Mouse (Mus musculus): ENCODE data around the gene Stard8. TPM values are rescaled to one million over a fixed set of nuclear protein-coding genes. Genes with fewer than 3 reads are reported as not detected.
"Not testable (repeated sequence)": the region's sequence is repeated elsewhere in the genome, so short reads cannot be mapped to it uniquely, and the experiment has no call there.

The Stard8 gene
- 3.6 and 4.0 TPM in 2 replicates for total RNA-seq (2017)

- no peak for ATAC-seq (replicated peaks; ENCODE audit: low read depth, poor library complexity, severe bottlenecking)
Observed at GRCm38 (mm10) chrX:99003046-99003445, at the start of gene Stard8. Stard8 (plus strand) TSS chrX:99003248.

DNA sequence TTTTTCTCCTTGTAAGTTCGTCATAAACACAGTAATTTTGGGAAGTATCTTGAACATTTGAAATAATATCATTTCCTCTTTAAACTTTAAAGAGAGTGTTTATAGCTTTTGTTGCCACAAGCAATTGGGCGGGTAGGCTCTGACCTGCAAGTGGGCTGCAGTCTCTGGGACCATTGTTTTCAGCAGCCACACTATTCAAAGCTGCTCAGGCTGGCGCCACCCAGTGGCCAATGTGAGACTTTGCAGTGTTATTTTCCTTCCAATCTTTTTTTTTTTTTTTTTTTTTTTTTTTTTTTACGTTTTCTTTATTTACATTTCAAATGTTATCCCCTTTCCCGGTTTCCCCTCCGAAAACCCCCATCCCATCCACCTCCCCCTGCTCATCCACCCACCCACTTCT lies 49.1 kb upstream of the Stard8 start:
- peak; percentile 66; the same call in 1 of the 2 replicates for ATAC-seq (replicated peaks; ENCODE audit: low read depth, poor library complexity, severe bottlenecking)

DNA sequence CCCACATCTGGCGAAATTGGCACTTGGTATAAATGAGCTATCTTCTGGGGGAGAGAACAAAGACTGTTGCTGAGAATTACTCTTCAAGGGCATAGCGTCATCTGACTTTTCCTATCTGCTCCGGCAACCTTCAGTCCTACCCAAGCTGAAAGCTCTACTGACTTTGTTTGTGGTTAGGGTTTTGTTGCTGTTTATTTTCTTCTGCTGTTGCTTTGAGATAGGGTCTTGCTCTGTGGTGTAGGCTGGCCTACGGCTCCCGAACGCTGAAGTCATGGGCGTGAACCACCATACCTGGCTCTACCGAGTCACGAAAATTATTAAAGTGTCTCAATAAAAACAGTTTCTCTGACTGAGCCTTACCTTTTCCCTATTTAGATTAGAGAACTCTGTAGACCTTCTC lies 44.8 kb upstream of the Stard8 start:
- ATAC-seq (replicated peaks; ENCODE audit: low read depth, poor library complexity, severe bottlenecking) = peak; percentile 54

- 0 out of 2 replicates have a peak, but pooled peaks have one; percentile 30 for ATAC-seq (replicated peaks; ENCODE audit: low read depth, poor library complexity, severe bottlenecking)
Observed at GRCm38 (mm10) chrX:98959050-98959449, 44.0 kb upstream of the Stard8 start.

GRCm38 (mm10) chrX:98963742-98964141 lies 39.3 kb upstream of the Stard8 start:
- no peak for ATAC-seq (replicated peaks; ENCODE audit: low read depth, poor library complexity, severe bottlenecking)

DNA sequence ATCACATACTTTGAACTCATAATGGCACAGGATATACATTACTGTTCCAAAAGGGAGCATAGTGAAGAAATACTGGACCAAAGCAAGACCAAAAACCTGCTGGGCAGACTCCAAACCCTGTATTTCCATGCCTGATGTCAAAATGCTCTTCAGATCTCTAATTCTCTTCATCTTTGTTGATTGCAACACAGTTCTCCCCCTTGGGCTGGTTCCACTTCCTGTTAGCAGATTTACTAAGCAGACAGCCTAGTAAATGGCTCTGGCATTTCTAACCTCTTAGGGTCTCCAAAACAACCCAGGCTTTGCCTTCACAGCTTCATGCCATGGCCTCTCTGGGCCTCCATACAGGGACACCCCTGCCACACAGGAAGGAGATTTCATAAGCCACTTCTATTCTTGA lies 38.5 kb upstream of the Stard8 start:
- peak; percentile 78 for ATAC-seq (replicated peaks; ENCODE audit: low read depth, poor library complexity, severe bottlenecking)

DNA sequence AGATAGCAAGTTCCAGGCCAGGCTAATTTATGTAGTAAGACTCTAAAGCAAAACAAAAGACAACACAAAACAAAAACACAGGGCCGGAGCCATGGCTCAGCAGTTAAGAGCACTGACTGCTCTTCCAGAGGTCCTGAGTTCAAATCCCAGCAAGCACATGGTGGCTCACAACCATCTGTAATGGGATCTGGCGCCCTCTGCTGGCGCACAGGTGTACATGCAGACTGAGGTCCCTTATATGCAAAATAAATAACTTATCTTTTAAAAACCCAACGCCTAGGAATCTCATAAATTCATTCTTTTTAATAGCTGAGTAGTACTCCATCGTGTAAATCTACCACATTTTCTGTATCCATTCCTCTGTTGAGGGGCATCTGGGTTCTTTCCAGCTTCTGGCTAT lies 16.4 kb upstream of the Stard8 start:
- not testable (repeated sequence) for ATAC-seq (replicated peaks; ENCODE audit: low read depth, poor library complexity, severe bottlenecking)

DNA sequence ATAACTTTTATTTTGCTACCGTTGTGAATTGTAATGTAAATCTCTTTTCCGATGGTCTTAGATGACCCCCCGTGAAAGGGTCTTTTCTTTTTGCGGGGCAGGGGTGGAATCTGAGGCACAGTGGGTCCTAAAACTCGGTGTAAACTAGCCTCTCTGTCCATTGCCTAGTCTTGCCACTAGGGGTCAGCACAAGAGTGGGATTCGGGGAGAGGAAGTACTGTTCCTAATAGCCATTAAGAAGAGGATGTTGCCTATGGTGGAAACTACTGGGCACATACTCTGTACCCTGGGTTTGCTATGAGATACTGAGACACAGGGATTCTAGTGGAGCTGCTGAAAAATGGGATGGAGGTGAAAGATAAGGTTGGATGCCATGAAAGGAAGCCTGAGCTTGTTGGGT lies 13.5 kb upstream of the Stard8 start:
- ATAC-seq (replicated peaks; ENCODE audit: low read depth, poor library complexity, severe bottlenecking) = peak; percentile 95

- no peak for ATAC-seq (replicated peaks; ENCODE audit: low read depth, poor library complexity, severe bottlenecking)
Observed at GRCm38 (mm10) chrX:99002065-99002464, 983 bp upstream of the Stard8 start.

DNA sequence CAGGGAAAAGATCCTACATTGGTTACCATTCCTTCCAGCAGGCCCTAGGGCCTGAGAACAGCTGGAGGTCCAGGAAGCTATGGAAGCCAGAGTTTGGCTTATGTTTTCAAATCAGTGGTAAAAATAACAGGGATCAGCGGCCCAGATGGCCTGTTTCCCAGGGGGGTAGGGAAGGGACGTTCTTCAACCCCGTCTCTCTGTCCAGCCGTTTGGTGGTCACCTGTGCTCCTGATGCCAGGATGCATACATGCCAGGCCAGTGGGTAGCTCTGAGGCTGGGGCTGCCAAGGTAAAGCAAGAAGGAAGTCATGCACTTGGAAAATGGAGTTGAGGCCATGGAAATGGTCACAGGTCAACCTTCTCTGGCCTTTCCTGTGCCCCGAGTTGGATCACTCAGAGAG lies 7.5 kb downstream of the Stard8 start:
- ATAC-seq (replicated peaks; ENCODE audit: low read depth, poor library complexity, severe bottlenecking) = no peak

DNA sequence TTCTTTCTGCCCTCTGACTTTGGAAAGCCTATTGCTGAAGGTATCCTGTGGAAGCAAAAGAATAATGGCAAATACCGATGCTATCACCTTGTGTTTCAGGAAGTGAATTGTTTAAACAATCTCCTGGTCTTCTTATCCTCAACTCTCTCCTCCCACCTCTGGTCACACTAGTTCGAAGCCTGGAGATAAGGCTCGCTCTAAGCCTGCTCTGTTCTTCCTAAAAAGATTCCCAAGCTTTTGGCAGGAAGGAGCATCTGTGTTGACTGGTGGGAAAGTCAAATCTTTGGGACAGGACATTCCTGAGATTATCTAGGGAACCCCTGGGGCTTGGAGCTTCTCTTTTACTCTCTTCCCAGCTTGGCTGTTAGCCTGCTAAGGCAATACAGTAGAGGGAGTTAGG lies 8.2 kb downstream of the Stard8 start:
- no peak for ATAC-seq (replicated peaks; ENCODE audit: low read depth, poor library complexity, severe bottlenecking)

- ATAC-seq (replicated peaks; ENCODE audit: low read depth, poor library complexity, severe bottlenecking) = no peak
Observed at GRCm38 (mm10) chrX:99012486-99012885, 9.4 kb downstream of the Stard8 start.

GRCm38 (mm10) chrX:99015705-99016104 lies 12.7 kb downstream of the Stard8 start:
- no peak for ATAC-seq (replicated peaks; ENCODE audit: low read depth, poor library complexity, severe bottlenecking)

DNA sequence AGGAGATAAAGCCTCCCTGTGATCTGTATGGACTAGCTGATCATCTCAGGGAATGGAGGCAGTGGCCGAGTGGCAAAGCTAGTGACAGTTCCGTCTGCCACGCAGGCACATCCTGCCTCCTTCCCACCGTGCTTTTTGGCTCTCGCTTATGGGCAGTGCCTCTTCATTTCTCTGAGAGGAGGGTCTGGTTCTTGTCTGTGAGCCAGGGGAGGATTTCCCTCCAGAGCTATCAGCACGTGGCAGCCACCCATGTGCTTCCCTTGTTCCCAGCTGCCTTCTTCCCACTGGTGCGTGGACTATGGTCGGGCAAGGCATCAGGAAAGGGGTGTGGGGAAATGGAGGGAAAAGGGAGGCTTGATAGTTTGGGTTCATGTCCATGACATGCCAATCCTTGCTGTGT lies 13.9 kb downstream of the Stard8 start:
- no peak for ATAC-seq (replicated peaks; ENCODE audit: low read depth, poor library complexity, severe bottlenecking)

DNA sequence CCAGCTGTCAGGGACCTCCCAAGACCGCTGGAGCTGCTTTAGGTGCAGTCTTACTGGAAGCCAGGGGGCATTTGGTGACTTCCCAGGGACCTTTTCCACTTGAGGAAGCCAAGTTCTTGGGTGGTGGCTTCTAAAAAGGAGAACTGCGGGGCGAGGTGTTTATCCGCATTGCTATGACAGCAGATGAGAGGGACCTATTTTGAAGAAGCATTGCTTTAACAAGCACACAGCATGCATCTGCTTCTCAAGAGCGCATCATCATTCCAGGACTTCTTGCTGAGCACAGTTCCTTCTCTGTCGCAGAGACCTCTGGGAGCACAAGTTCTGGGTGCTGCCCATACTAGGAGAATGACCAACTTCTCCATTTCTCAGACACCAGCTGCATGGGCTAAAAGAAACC lies 14.8 kb downstream of the Stard8 start:
- ATAC-seq (replicated peaks; ENCODE audit: low read depth, poor library complexity, severe bottlenecking) = peak; percentile 84

GRCm38 (mm10) chrX:99019303-99019702 lies 16.3 kb downstream of the Stard8 start:
- no peak for ATAC-seq (replicated peaks; ENCODE audit: low read depth, poor library complexity, severe bottlenecking)

GRCm38 (mm10) chrX:99020215-99020614 lies 17.2 kb downstream of the Stard8 start:
- no peak for ATAC-seq (replicated peaks; ENCODE audit: low read depth, poor library complexity, severe bottlenecking)

GRCm38 (mm10) chrX:99021593-99021992 lies 18.5 kb downstream of the Stard8 start:
- no peak for ATAC-seq (replicated peaks; ENCODE audit: low read depth, poor library complexity, severe bottlenecking)

- ATAC-seq (replicated peaks; ENCODE audit: low read depth, poor library complexity, severe bottlenecking) = 0 out of 2 replicates have a peak, but pooled peaks have one; percentile 32
Observed at GRCm38 (mm10) chrX:99023951-99024350, 20.9 kb downstream of the Stard8 start.

DNA sequence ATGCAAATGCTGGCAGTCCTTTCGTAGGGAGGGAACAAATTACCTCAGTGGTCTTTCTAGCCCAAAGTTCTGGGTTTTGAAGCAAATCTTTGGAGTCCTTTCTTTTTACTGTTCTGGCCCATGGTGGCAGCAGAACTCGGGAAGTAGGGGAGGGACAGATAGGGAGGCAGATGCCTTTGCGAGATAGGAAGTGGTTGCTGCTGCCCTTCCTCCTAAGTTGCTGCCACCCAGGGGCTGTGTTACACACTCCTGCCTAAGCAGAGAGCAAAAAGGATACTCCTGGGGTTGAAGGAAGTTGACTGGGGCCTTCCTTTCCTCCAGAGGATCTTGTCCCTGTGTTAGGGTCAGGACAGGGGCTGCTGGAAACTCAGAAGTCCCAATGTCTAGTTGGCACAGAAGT lies 32.4 kb downstream of the Stard8 start:
- ATAC-seq (replicated peaks; ENCODE audit: low read depth, poor library complexity, severe bottlenecking) = peak; percentile 83

- ATAC-seq (replicated peaks; ENCODE audit: low read depth, poor library complexity, severe bottlenecking) = peak; percentile 94
Observed at GRCm38 (mm10) chrX:99042451-99042951, 39.5 kb downstream of the Stard8 start.

GRCm38 (mm10) chrX:99043275-99043674 lies 40.2 kb downstream of the Stard8 start:
- ATAC-seq (replicated peaks; ENCODE audit: low read depth, poor library complexity, severe bottlenecking) = 0 out of 2 replicates have a peak, but pooled peaks have one; percentile 15

Measured in common myeloid progenitor, adult 5-6 weeks (primary cell).